Mouse (Mus musculus): ENCODE measurements at regions not wholly inside any gene's neighbourhood (a gene's known extent, or its start where the extent isn't known, plus 50 kb on each side); places are given as distances from the start of the nearest gene placed in this dataset.

DNA sequence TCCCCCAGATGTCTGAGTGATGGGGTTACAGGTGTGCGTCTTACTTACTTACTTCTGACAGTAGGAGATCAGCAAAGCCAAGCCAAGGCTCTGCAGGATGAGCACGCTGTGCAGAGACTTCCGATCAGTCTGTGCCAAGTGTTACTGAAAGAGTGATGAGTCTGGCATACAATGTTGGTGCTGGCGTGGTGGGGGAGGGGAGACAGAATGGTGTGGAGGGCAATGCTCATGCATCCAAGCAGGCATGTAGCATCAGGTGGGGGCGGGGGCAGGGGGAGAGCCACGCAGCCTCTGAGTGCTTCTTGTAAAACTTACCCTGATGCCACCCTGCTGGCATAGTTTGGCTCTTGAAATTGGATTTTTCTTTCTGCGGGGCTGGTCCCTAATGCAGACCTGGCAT lies 315.8 kb downstream of the Adra2a start:
- no peaks in the 10 kb centered on the region for H3K27me3 ChIP-seq
- ATAC-seq: no peak
- no peaks in the 10 kb centered on the region for H3K4me1 ChIP-seq
- no peak overlapping the region for H3K4me2 ChIP-seq
- H3K9me3 ChIP-seq (replicated peaks): no peaks in the 10 kb centered on the region
- H3K9ac ChIP-seq: no peak overlapping the region
- H3K27ac ChIP-seq: no peak overlapping the region
- WGBS: 80% methylated on average over 7 of the region's 7 CpGs
- H3K36me3 ChIP-seq (ENCODE audit: poor library complexity, severe bottlenecking): no peaks in the 10 kb centered on the region
- H3K4me3 ChIP-seq: no peak overlapping the region

DNA sequence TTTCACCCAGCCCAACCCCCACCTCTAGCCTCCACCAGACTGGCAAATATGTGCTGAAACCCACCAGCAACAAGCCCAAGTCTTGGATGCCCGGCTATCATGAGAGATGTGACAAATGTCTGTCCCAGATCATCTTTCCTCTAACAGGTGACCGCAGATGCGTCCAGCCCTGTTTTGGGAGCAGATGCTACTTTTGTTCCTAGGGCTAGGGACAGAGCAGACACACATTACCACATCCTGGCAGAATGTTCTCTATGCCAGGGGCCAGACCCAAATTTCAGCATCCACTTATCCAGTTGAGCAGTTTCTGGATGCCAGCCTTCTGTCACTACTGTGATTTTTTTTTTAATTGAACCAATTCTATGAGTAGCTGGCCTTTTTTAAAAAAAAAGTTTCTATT lies 316.7 kb downstream of the Adra2a start:
- no peaks in the 10 kb centered on the region for H3K27me3 ChIP-seq
- no peak overlapping the region for H3K9ac ChIP-seq
- no peak overlapping the region for H3K4me3 ChIP-seq
- H3K4me1 ChIP-seq: no peaks in the 10 kb centered on the region
- H3K4me2 ChIP-seq: no peak overlapping the region
- no peak overlapping the region for H3K27ac ChIP-seq
- 93% methylated on average over 3 of the region's 3 CpGs for WGBS
- H3K9me3 ChIP-seq (replicated peaks): no peaks in the 10 kb centered on the region
- H3K36me3 ChIP-seq (ENCODE audit: poor library complexity, severe bottlenecking): no peaks in the 10 kb centered on the region
- no peak for ATAC-seq

DNA sequence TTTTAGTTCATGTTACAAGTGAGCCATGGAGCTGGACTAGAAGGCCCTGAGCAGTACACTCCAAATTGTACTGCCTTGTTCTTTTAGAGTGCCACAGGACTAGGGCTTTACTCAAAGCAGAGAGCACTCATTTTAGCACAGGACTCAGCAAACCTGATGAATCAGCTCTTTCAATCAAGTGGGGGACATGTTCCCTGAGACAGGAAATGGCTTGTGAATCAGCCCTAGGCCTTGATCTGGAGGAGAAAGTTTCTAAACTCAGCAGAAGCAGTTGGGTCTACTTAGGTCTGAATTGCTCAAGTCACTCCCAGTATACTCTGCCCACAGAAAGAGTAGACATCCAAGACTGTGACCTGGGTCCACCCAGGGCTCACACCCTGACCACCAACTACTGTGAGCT lies 341.1 kb downstream of the Adra2a start:
- H3K27ac ChIP-seq: no peak overlapping the region
- no peaks in the 10 kb centered on the region for H3K36me3 ChIP-seq (ENCODE audit: poor library complexity, severe bottlenecking)
- ATAC-seq: no peak
- no peaks in the 10 kb centered on the region for H3K9me3 ChIP-seq (replicated peaks)
- H3K4me1 ChIP-seq: no peaks in the 10 kb centered on the region
- H3K27me3 ChIP-seq: no peaks in the 10 kb centered on the region
- H3K4me3 ChIP-seq: no peak overlapping the region
- H3K9ac ChIP-seq: no peak overlapping the region
- no peak overlapping the region for H3K4me2 ChIP-seq

DNA sequence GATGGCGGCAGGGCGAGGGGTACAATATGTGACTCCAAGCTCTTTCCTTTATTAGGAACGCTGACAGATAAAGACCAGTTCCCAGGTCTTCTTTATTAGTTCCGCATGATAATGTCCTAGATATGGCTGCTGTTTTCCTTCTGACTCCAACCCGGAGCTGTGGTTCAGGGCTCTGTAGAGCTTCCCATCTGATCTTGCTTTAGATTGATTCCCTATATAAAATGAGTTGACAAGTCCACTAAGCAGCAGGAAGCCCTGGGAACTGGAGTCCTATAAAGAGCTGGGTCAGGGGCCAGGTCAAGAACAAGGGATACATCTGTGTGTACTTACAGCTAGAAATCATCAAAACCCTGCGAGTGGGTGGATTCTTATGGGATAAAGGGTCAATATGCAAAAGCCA lies 347.5 kb downstream of the Adra2a start:
- Histone ChIP-seq H3K9me3 (replicated peaks) (no peaks in the 10 kb centered on the region), H3K27me3 (no peaks in the 10 kb centered on the region), H3K4me1 (no peaks in the 10 kb centered on the region), H3K4me2 (no peak overlapping the region), H3K9ac (no peak overlapping the region), H3K27ac (no peak overlapping the region), H3K4me3 (no peak overlapping the region), H3K36me3 (ENCODE audit: poor library complexity, severe bottlenecking) (no peaks in the 10 kb centered on the region)
- 84% methylated on average over 6 of the region's 6 CpGs for WGBS
- no peak for ATAC-seq

DNA sequence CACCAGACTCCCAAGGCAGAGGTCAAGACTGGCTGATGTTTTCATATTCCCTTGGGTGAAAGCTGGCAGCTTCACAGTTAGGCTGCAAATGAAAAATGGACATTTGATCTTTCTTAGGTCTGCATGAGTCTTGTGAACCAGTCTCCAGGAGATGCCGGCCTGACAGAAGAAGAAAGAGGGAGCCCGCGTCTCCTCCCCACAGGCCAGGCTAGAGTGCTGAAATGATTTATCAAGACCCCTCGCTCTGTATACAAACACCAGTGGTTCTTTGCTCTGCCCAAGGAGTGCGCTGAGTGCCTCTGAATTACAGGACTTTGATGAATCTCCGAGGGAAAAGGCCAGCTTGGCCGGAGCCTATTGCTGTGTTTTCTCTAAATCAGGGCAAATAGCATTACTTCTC lies 355.7 kb downstream of the Adra2a start:
- Histone ChIP-seq H3K4me3 (no peak overlapping the region), H3K36me3 (ENCODE audit: poor library complexity, severe bottlenecking) (no peaks in the 10 kb centered on the region), H3K9me3 (replicated peaks) (no peaks in the 10 kb centered on the region), H3K27ac (no peak overlapping the region), H3K4me2 (no peak overlapping the region), H3K4me1 (no peaks in the 10 kb centered on the region), H3K27me3 (no peaks in the 10 kb centered on the region), H3K9ac (no peak overlapping the region)
- WGBS: 90% methylated on average over 7 of the region's 7 CpGs
- no peak for ATAC-seq

DNA sequence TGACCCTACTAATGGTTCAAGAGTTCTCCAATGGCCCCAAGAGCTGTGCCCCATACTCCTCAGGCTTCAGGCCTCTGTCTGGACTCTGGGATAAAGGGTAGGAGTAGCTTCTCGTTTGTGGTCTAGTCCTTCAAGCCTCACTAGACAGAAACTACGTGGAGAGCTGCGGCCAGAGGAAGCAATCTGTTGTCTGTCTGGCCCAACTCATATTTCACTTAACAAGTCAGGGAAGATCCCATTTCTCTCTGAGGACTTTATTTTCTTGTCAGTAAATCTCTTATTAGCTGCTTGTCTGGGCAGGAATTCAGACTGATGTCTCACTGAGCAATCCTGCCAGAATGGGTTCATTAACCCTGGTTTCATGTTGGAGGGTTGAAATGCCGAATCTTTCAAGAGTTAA lies 364.0 kb downstream of the Adra2a start:
- 88% methylated on average over 4 of the region's 4 CpGs for WGBS
- ATAC-seq: no peak

DNA sequence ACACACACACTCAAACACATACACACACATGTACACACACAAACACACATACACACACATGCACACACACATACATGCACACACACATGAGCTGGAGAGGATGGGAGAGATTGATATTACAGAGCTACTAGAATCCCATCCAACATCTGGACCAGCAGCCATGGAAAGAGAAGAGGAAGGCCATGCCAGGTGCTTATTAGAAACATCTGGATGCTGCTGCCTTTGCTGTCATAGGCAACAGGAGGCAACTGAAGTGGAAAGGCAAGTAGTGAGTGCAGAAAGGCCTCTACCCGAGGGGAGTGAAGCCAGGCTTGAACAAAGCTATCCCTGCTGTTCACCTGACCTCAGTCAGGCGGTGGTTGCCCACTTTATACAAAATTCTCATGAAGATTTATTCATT lies 385.1 kb downstream of the Adra2a start:
- H3K4me2 ChIP-seq: no peak overlapping the region

More for the DNA sequence above, 364.0 kb downstream of the Adra2a start:
- no peaks in the 10 kb centered on the region for H3K27me3 ChIP-seq
- H3K9ac ChIP-seq: no peak overlapping the region
- no peaks in the 10 kb centered on the region for H3K4me1 ChIP-seq
- H3K36me3 ChIP-seq (ENCODE audit: poor library complexity, severe bottlenecking): no peaks in the 10 kb centered on the region
- no peak overlapping the region for H3K4me3 ChIP-seq
- H3K9me3 ChIP-seq (replicated peaks): no peaks in the 10 kb centered on the region
- H3K27ac ChIP-seq: no peak overlapping the region
- H3K4me2 ChIP-seq: no peak overlapping the region

DNA sequence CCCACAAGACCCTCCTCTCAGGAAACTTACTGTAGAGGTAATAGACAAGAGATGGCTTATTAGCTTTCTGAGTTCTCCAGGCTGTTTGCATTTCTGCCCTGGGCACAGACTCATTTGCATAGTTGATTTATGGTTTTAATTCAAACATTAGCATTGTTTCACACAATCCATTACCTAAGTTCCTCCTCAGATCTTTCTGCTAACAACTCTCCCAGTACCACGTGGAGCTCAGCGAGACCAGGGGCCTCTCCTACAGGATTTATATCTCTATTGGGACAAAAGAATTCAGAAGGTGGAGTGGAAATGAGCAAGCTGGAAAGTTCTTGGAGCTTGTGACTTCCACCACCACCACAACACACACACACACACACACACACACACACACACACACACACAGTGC lies 396.8 kb downstream of the Adra2a start:
- Histone ChIP-seq H3K27me3 (no peaks in the 10 kb centered on the region), H3K4me2 (no peak overlapping the region), H3K9ac (no peak overlapping the region), H3K27ac (no peak overlapping the region), H3K4me3 (no peak overlapping the region), H3K4me1 (no peaks in the 10 kb centered on the region), H3K9me3 (replicated peaks) (no peaks in the 10 kb centered on the region), H3K36me3 (ENCODE audit: poor library complexity, severe bottlenecking) (no peaks in the 10 kb centered on the region)
- WGBS: 74% methylated on average over 2 of the region's 2 CpGs
- ATAC-seq: no peak

More for the DNA sequence above, 385.1 kb downstream of the Adra2a start:
- Histone ChIP-seq H3K36me3 (ENCODE audit: poor library complexity, severe bottlenecking) (no peaks in the 10 kb centered on the region), H3K4me3 (no peak overlapping the region), H3K4me1 (no peaks in the 10 kb centered on the region), H3K9me3 (replicated peaks) (peaks cover 8% of the 10 kb centered on the region), H3K9ac (no peak overlapping the region), H3K27me3 (no peaks in the 10 kb centered on the region), H3K27ac (no peak overlapping the region)
- no peak for ATAC-seq
- 72% methylated on average over 2 of the region's 2 CpGs for WGBS

DNA sequence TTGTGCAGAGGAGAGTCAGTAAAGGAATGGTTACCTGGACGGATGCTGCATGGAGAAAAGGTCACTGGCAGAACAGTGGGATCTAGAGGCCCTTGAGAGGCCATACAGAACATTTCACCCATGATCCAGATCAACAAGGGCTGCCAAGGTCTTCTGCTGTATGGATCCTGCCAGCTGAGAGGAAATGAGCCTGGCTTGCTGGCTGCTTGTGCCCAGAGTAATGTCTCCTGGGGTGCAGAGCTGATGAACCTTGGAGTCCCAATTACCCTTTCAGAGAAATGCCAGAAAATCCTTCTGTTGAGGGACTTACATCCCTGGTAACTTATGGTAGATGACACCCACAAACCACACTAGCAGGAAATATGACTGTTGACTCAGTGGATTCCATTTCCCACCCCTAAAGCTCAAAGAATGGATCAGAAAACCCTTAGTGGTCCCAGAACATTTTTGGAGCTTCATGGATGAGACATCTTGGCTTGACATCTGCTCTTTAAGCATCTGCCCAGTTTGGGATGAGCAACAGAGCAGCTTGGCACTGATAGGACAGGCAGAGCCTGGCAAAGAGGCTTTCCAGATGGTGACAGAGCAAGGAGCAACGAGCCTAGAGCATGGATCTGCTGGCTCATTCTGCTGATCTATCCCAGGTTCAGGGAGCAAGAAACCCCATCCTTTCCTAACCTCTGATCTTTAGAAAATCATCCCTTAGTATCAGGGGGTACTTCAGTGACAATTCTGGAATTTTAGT lies 416.6 kb downstream of the Adra2a start:
- WGBS: 57% methylated on average over 2 of the region's 2 CpGs
- Histone ChIP-seq H3K4me3 (no peak overlapping the region), H3K27ac (no peak overlapping the region), H3K9me3 (replicated peaks) (no peaks in the 10 kb centered on the region), H3K9ac (no peak overlapping the region), H3K4me1 (no peaks in the 10 kb centered on the region), H3K4me2 (no peak overlapping the region), H3K27me3 (no peaks in the 10 kb centered on the region), H3K36me3 (ENCODE audit: poor library complexity, severe bottlenecking) (no peaks in the 10 kb centered on the region)
- no peak for ATAC-seq

DNA sequence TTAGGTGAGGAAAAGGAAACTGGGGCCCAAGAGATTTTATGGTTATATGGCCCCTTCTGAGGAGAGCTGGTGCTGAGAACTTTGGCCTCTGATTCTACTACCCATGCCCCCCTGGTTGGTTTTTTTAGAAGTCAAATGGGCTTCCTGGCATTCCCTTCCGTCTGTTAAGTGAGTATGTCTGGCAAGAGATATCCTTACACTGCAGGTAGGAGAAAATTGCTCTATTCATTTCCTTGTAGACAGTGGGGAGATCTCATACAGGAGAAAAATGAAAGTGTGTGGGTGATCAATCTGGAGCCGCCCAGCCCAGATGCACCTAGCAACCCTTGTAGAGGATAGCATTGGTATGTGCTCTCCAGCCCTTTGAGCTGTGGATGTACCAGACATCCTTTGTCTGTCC lies 418.5 kb downstream of the Adra2a start:
- no peak for ATAC-seq
- Histone ChIP-seq H3K9ac (no peak overlapping the region), H3K9me3 (replicated peaks) (no peaks in the 10 kb centered on the region), H3K4me1 (no peaks in the 10 kb centered on the region), H3K27ac (no peak overlapping the region), H3K4me3 (no peak overlapping the region), H3K4me2 (no peak overlapping the region), H3K36me3 (ENCODE audit: poor library complexity, severe bottlenecking) (no peaks in the 10 kb centered on the region), H3K27me3 (no peaks in the 10 kb centered on the region)
- WGBS: 80% methylated on average over 2 of the region's 2 CpGs

DNA sequence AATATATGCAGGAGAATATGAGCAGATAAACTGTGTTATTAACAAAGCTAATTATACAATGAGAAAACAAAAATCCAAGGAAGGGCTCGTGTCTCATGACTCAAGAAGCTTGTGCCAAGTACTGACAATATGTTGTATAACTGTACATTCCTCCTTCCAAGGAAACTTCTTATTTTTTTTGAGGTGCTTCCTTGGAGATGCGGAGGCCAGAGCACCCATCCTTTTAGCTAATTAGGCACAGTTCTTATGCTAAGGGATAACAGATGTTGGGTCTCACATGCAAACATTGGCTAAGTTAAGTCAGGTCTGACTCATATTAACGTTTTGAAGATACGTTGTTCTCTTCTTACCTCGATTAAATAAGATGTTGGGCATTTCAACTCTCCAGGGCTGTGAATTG lies 426.1 kb downstream of the Adra2a start:
- Histone ChIP-seq H3K9ac (no peak overlapping the region), H3K4me1 (no peaks in the 10 kb centered on the region), H3K9me3 (replicated peaks) (no peaks in the 10 kb centered on the region), H3K4me2 (no peak overlapping the region), H3K27ac (no peak overlapping the region), H3K27me3 (no peaks in the 10 kb centered on the region), H3K4me3 (no peak overlapping the region), H3K36me3 (ENCODE audit: poor library complexity, severe bottlenecking) (no peaks in the 10 kb centered on the region)
- no peak for ATAC-seq
- WGBS: 86% methylated on average over 5 of the region's 5 CpGs

DNA sequence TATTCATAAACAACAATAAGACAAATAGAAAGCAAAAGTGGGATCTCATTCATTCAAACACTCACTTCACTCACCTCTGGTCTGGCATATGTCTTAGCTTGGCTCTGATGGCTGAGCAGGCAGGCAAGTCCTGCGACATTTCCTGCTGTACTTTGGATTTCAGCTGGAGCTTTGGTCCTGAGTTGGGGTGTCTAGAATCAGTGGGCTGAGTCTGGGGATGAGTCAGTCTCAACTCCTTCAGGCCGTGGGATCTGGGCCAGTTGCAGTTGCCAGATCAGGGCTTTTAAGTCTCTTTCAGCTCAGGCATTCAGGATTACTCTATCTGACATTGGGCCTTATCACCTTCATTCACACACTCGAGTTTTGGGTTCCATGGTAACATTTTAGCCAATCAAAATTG lies 454.1 kb downstream of the Adra2a start:
- H3K4me2 ChIP-seq: no peak overlapping the region
- 72% methylated on average over 3 of the region's 3 CpGs for WGBS
- H3K27me3 ChIP-seq: no peaks in the 10 kb centered on the region

DNA sequence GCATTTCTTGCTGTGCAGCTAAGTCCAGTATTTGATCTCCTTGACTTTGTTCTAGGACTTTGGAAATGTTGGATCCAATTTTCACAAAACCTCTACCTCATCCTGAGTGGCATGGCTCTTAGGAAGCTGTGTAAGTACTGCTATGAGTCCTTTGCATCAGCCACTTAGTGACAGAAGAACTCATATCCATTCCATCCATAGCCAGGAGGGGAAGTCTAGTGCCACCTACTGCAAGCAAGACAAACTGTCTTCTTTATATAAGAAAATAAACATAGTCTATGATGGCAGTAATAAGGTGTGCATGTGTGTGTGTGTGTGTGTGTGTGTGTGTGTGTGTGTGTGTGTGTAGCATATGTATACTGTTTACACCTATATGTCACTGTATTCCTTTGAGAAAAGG lies 489.9 kb downstream of the Adra2a start:
- Histone ChIP-seq H3K4me2 (no peak overlapping the region), H3K9me3 (replicated peaks) (no peaks in the 10 kb centered on the region), H3K27ac (no peak overlapping the region), H3K27me3 (no peaks in the 10 kb centered on the region), H3K4me1 (no peaks in the 10 kb centered on the region), H3K4me3 (no peak overlapping the region), H3K9ac (no peak overlapping the region), H3K36me3 (ENCODE audit: poor library complexity, severe bottlenecking) (no peaks in the 10 kb centered on the region)
- ATAC-seq: no peak

More for the DNA sequence above, 454.1 kb downstream of the Adra2a start:
- Histone ChIP-seq H3K4me3 (no peak overlapping the region), H3K9ac (no peak overlapping the region), H3K9me3 (replicated peaks) (no peaks in the 10 kb centered on the region), H3K27ac (no peak overlapping the region), H3K36me3 (ENCODE audit: poor library complexity, severe bottlenecking) (no peaks in the 10 kb centered on the region), H3K4me1 (no peaks in the 10 kb centered on the region)
- ATAC-seq: no peak

All from forebrain, embryonic 13.5 days (tissue).